Mouse (Mus musculus) NIH3T3 (cell line): ENCODE data around the gene Vrk1.

ENCODE experiments used
- DNase-seq: peaks from one replicate; pipeline ENCODE4 v3.0.0-alpha.2; 2012; ENCODE audit warnings: low read depth

Gene Vrk1

DNA sequence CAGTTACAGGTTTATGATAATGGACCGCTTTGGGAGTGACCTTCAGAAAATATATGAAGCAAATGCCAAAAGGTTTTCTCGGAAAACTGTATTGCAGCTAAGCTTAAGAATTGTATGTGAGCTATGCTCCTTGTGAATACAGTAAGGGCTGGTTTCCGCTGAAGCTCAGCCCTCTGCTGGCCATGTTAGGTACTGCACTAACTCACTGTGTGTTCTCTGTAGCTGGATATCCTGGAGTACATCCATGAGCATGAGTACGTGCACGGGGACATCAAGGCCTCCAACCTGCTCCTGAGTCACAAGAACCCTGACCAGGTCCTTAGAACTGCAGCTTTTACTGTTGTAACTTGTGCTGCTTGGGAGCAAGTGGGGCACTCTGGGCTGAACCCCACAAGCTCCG is 45.8 kb downstream of the Vrk1 start:
- DNase-seq: peak; percentile 90

DNA sequence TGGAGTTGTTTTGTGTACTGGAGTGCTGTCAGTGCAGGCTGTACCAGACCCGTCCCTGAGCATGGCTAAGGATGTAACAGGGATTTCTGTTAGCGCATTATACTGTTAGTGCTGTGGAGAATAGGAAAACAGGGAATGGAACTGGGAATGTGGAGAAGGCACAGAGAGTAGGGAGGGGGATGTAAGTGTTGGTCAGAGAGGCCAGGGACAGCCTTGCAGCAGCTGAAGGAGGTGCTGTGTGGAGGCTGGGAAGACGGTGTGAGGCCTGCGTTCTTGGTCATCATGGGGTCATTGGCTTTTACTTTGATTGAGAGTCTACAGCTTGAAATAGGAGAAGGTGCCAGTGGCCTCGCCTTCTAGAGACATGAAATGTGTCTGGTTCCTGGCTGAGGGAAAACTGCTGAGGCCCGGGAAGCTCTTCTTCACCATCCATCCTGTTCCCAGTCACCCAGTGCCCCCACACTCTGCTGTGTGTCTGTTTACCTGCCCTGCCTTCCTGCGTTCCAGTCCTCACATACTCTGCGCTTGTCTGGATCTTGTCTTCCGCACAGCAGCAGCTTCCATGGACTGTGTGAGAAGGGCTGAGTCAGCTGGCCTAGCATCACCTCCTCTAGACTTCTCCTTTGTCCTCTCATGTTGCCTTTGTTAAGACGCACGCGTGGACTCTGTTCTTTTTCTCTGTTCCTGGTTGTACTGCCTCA is 50.0 kb downstream of the Vrk1 start:
- DNase-seq: no peak

DNA sequence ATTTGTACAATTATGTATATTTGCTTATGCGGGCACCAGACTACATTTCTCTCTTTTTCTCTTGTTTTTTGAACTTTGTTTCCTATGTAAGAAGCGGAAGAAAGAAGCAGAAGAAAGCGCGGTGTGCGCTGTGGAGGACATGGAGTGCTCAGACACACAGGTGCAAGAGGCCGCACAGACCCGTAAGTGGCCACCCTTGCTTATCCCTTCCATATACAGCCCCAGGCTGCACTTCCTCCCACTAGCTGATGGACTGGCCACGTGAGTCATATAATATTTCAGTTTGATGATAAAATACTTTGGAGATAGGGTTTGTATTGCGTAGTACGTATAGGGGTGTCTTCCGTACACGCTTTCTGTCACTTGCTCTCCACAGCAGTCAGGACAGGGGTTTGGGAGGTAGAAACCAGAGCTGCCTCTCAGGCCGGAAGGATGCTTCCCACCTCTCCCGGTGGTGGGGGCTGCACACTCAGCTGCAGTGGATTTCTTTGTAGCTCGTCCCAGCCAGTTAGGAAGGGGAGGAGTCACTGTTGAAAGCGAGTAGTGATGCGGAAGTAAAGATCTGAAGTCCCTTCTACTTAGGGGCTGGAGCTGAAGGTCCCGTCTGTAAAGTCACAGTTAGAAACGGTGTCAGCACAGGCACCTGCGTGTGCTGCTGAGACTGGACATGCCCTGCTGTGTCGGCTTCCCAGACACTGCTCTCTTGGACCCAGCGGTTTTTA is 60.6 kb downstream of the Vrk1 start:
- no peak for DNase-seq

DNA sequence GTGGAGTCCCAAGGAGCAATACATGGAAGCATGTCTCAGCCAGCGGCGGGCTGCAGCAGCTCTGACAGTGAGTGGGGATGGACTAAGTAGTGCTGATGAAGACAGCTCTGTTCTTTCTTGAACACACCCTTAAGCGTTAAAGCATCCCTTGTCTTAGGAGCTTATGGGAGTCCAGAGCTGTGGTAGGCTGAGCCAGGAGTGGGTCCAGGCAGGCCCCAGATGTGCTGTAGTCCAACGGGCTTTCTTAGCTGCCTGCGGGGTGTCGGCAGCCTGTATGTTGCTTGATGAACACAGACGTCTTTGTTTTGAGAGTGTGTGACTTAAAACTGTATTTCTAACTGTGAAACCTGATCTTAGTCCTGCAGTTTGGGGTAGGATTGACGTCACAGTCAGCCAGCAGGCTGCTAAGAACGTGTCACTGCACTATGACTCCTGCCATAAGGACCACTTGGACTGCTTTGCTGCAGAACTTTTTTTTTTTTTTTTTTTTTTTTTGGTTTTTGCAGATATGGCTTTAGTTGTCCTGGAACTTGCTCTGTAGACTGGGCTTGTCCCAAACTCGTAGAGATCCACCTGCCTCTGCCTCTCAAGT is 61.6 kb downstream of the Vrk1 start:
- DNase-seq: no peak

DNA sequence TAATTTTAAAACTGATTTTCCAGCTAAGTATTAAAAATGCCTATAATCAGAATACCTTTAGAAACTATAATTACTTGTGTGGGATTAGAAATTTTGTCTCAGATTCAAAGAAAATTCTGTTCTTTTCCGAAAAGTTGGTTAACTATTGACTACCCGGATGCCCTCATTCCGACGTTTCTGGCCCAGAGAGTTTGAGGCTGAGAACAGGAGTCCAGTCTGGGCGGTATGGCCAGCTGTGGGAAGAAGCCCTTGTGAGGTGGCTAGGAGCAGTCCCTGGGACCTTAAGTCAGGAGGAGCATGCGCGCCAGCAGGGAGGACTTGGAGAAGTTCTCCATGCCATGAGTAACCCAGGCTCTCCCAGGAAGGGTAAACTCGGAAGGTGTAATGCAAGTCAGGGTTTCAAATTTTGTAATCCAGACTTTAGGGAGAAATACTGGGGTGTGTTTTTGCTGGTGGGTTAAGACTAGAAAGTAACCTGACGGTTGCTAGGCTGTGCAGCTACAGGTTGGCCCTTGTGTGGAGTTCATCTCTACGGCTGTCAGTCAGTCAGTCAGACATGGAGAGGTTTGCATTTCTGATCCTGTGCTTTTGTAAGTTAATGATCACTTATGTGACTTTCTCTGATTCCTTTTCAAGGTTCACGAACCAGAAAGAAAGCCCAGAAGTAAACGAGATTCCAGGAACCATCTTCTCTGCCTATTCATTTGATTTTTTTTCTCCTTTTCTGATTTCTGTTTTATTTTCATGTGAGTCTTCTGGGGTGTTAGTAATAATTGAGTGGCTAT is 64.5 kb downstream of the Vrk1 start:
- DNase-seq: no peak

DNA sequence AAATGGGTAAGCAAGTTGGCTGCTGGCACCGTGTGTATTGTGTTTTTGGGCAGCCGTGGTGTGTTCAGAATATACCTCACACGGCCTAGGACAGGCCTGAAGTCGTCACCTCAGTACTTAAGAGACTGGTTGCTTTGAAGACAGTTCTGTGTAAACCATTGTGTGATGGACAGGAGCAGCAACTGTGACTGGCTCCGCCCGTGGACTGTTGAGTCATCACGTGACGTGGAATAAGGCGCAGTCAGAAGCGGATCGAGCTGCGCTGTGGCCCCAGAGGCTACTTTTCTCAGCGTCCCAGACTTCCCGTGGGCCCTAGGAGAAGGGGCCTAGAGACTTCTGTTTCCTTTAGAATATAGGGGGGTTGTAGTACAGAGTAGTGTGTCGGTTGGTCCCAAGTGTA is 66.1 kb downstream of the Vrk1 start:
- no peak for DNase-seq

DNA sequence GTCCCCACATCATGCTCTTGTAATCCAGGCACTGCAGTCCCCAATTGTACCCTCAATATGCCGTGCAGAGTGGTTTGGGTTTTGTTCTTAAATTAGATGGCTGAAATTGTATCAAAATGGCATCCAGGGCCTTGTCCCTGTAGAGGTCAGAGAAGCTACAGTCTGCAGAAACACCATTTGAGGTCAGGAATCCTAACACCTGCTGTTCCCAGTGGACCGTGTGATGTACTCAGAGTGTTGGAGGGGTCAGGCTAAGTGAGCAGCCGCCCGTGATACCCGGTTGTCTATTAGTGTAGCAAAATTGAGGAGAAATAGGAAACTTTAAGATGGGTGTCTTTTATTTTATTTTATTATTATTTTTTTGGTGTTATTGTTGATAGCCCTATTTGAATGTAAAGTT is 70.5 kb downstream of the Vrk1 start:
- no peak for DNase-seq

DNA sequence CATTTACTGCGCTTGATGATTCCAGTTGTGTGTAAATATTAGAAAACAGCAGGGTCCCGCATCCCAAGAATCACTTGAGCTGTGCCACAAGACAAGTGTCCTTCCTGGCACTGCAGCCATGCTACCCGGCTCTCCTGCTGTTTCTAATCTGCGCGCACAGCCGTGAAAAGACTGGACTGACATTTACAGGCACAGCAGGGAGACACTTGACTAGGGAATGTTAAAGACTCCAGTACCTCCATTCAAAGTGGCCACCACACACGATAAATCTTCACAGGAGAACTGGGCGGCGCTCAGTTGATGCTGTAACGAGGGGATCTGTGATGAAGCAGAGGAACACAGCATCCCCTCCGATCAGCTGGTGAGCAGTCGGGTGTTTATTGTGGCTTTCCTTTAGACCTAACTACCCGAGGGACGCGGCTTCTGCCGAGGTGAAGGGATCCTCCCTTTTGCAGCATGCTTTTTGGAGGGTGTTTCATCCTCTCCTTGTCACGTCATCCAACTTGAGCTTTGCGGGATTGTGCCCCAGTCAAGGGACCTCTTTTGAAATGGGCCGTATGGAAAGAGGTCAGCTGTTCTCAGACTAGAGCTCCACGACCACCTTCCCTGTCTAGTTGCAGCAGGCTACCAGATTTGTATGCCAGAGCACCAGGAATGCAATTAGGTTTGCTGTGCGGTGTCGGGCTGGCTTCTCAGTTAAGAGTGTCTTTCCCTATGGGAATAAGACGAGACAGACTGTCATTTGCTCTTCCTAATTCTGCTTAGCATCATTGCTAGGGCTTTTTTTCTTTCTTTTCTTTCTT is 71.1 kb downstream of the Vrk1 start:
- no peak for DNase-seq

DNA sequence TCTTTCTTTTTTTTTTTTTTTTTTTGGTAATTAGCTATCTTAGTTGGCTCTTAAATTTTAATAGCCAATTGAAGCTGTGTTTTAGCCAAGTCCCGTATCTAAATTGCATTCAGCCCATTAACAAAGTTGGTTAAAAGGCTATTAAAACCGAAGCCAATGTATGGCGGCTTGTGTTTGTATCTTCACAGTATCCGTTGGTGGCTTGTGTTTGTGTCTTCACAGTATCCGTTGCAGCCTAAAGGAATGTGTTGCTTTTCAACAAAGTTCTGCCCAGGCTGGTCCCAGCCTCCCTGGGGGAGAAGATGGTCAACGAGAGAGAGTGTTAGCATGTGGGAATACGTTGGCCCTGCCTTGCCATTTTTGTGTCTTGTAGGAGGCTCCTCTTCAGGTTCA is 71.7 kb downstream of the Vrk1 start:
- no peak for DNase-seq

DNA sequence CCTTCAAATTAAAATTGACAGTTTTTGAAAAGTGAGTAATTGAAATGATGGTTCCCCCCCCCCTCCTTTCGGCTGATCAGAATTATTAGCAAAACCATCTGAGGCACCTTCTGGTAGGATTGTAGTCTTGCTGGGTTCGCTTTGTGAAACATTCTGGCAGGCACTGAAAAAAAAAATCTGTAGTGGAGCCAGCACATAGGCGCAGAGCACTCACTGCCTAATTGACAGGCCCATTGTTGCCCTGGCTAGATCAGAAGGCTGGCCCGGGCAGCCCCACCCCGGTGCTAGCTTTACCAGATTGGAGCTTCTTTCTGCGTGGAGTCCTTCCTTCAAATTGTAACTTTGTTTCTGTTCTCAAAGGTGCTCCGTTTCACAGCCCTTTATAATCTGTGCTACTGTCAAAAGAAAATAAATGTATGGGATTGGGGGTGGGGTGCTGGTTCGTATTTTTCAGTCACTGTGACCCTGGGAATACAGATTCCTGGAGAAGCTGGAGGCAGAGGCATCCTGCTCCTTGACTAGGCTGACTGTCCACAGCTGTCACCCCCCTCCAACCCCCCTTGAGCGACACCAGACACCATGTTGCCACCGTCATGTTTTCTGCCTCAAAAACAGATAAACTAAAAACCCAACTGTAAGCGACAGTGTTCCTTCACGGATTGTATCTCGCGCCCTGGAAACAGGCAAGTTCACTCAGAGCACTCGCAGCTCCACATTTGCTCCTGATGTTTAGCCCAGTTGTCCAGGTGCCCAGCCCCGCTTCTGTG is 72.3 kb downstream of the Vrk1 start:
- no peak for DNase-seq

DNA sequence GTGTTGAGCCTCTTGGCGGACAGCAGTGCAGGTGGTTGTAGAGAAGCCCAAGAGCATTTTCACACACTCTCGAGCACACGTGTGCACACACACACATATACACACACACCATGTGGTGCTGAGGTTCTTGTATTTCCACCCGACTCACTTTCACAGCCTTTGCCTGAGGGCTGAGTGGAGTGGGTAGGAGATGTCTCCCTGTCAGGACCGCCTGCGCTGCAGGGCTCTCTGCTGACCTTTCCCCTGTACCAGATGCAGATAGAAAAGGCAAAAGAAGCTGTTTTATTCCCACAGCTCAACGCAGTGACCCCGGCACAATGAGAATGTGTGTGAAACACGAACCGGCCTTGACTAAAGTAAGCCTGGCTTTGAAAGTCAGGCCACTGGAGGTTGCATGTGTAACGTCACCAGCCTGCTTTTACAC is 72.9 kb downstream of the Vrk1 start:
- no peak for DNase-seq

DNA sequence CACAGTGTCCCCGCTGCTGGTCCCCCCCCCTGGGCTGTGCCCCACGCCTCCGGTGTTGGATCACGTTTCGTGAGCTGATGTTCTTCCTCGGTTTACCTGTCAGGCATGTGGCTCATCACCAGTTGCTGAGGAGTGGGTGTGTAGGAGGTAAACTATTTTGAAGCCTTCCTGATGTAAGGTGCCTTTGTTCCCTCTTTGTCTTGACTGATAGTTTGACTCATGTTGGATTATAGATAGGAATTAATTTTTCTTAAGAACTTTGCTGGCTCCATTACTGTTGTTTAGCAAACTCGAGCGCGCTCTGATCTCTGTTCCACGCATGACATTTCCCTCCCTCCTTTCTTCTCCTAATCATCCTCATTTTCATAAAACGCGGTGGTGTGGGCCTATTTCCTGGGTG is 74.1 kb downstream of the Vrk1 start:
- no peak for DNase-seq

DNA sequence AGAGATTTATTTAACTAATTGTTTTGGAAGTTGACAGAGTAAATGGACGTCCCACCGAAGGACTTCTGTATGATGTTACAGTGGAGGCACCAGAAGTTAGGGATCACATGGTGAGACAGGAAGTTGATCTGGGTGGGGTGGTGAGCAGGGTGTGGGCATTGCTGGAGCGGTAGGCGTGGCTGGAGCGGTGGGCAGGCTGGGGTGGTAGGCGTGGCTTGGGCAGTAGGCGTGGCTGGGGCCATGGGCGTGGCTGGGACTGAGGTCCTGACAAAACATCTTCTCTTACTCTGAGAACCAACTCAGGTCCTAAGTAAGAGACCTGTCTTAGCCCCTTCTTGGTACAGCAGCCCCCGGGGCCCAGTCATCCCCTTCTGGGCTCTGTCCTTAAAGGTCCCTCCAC is 84.8 kb downstream of the Vrk1 start:
- DNase-seq: no peak

DNA sequence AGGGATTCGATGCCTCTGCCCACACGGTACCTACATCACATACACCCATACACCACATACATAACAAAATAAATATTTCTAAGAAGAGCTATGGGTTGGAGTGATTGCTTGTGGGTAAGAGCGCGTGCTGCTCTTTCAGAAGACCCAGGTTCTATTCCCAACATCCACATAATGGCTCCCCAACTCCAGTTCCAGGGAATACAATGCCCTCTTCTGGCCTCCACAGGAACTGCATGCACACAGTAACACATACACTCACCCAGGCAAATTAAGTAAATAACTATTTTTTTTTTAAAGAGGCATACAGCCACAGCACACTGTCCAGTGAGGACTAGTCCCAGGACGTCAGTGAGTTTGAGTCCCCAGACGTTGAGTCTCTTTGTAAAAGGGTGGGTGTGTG is 92.0 kb downstream of the Vrk1 start:
- no peak for DNase-seq

DNA sequence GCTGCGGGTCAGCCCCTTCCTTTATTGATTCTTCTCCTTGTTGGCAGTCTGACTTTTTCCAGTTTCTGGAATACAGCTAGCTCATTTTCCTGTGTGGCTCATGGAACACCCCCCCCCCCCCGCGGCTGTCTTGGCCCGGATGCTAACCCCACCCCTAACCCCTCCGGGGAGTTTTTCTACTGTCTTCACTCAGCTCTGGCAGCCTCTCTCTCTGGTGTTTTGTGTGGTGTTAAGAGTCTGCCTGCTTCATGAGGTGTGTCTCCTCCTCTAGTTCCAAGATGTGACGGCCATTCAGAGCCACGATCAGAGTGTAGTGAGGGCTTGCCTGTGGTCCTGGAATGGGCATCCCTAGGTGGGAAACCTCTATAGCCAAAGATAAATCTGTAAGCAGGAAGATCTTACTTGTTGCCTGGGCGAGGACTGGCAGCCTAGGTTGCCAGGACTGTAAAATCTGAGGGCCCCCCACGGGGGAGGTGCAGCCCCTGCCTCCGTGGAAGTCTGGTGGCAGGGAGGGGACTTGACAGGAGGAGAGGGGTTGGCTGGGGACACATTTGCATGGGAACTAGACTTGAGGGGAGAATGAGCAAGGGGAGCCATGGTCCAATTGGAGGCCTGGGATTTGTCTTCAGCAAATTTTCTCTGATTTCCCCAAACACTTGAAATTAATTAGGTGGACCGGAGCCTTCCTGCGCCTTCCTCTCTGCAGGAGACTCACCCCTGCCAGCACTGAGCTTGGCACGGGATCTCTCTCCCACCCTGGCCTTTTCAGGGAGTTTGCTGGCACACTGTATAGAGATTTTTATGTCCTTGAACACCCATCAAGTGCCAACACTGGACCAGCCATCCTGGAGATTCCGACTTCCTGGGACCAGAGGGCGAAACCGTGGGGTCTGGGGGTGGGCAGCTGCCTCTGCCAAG is 93.0 kb downstream of the Vrk1 start:
- no peak for DNase-seq

DNA sequence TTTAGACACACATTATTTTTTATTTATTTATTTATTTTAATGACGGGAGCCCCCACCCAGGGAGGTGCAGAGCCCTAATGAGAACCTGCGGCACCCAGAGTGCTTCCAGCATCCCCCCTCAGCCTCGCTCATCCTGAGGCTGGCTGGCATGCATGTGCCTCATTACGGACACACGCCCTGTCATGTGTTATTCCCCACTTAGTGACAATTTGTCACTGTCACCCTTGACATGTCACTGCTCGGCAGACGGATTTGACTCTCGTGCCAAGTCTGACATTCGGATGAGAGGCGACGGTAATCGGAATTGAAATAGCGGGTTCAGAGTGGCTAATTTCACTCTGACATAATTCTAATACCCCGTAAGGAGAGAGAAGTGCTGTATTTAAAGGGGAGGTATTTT is 97.2 kb downstream of the Vrk1 start:
- no peak for DNase-seq

DNA sequence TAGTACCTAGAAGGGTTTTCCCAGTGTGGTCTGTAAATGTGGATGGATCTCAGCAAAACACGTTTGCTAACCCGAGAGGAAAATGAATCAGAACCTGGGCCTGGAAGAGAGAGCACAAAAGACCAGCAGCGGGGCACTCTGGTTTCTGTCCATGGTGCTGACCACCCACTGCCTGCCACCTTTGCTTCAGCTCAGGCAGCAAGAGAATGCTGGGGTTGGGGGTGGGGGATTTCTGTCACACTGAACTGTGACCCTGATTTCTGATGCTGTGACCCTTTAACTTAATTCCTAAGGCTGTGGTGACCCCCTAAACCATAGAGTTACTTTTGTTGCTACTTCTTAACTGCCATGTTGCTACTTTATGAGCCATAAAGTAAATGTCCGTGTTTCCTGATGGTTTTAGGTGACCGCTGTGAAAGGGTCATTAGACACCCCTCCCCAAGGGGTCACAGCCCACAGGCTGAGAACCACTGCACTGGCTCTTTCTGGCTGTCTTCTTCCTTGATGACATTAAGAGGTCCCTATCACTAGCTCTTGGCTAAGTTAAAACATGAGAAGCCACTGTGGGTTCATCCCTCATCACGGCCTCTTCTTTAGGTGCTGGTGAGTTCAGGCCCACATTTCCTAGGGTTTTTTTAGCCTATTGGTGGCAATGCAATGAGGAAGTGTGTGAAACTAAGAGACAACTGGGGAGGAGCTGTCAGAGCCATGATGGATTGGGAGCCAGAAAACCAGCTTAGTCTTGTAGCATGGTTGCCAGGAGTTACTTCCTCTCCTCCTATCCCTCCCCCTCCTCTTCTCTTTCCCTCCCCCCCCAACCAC is 105.3 kb downstream of the Vrk1 start:
- DNase-seq: peak; percentile 83

DNA sequence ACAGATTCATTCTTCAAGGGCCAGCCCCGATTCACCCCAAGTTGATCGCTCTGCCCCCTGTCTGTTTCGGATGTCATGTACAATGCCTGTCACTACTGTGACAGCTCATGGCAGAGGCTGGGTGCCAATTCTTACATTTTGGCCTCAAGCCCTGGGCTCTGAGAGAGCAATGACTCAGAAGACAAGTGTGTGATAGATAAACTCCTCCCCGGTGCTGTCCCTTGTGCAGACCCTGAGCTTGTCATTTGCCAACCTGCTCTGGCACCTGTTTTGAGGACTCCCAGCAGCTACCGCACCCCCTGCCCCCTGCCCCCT is 105.8 kb downstream of the Vrk1 start:
- peak; percentile 49 for DNase-seq

DNA sequence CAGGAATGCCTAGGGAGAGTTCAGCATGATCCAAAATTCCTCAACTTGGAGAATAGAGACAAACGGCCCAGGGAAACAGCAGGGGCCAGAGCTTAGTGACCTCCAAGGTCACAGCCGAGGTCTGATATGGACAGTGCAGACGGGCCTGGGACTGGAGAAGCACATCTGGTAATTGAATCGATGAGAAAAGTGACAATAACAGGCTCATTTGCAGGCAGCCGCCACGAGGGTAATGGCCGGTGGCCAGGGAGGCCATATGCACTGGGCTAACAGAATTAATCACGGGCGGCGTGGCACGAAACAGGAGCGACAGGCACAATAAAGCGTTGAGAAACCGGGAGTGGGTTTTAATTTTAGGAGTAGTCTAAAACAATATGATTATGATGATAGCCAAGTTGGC is 113.2 kb downstream of the Vrk1 start:
- DNase-seq: no peak
